Mouse (Mus musculus): Measurements from ENCODE around the gene Tspan3. TPM values are rescaled to one million over a fixed set of nuclear protein-coding genes. Genes with fewer than 3 reads are reported as not detected.

The Tspan3 gene
- polyA plus RNA-seq, 1 experiment from 2014 or later, result 509 TPM

- no peak for ATAC-seq (ENCODE audit: low read depth)
- Histone ChIP-seq H3K4me3 (ENCODE audit: low read depth, low read length) (no peak overlapping the region), H3K9ac (ENCODE audit: low read depth, low read length) (no peak overlapping the region), H3K4me1 (ENCODE audit: control insufficient read depth, insufficient read depth, low read length) (peaks cover 18% of the 10 kb centered on the region), H3K36me3 (ENCODE audit: control insufficient read depth, insufficient read depth, low read length) (no peaks in the 10 kb centered on the region), H3K4me2 (ENCODE audit: low read depth, low read length) (no peak overlapping the region), H3K27me3 (replicated peaks; ENCODE audit: control insufficient read depth, insufficient read depth, low read length) (no peaks in the 10 kb centered on the region), H3K27ac (replicated peaks; ENCODE audit: low read depth, low read length) (no peak overlapping the region), H3K9me3 (ENCODE audit: control insufficient read depth, low read length) (no peaks in the 10 kb centered on the region)
- DNase-seq (ENCODE audit: low spot score), result no peak
- 33% methylated on average over 2 of the region's 2 CpGs for WGBS
Measured at GRCm38 (mm10) chr9:56092102-56092501, 73.2 kb downstream of the Tspan3 start.

GRCm38 (mm10) chr9:56090546-56091225 lies 74.6 kb downstream of the Tspan3 start:
- H3K9me3 ChIP-seq (ENCODE audit: control insufficient read depth, low read length), result no peaks in the 10 kb centered on the region
- peak overlapping the region; percentile 47; the same call in 1 of the 2 replicates for H3K9ac ChIP-seq (ENCODE audit: low read depth, low read length)
- peak overlapping the region; percentile 4; the same call in 1 of the 2 replicates for H3K4me3 ChIP-seq (ENCODE audit: low read depth, low read length)
- no peaks in the 10 kb centered on the region for H3K36me3 ChIP-seq (ENCODE audit: control insufficient read depth, insufficient read depth, low read length)
- no peak for DNase-seq (ENCODE audit: low spot score)
- WGBS, result 56% methylated on average over 5 of the region's 5 CpGs
- peak overlapping the region; percentile 45 for H3K4me2 ChIP-seq (ENCODE audit: low read depth, low read length)
- peaks cover 18% of the 10 kb centered on the region for H3K4me1 ChIP-seq (ENCODE audit: control insufficient read depth, insufficient read depth, low read length)
- no peaks in the 10 kb centered on the region for H3K27me3 ChIP-seq (replicated peaks; ENCODE audit: control insufficient read depth, insufficient read depth, low read length)
- no peak for ATAC-seq (ENCODE audit: low read depth)
- H3K27ac ChIP-seq (replicated peaks; ENCODE audit: low read depth, low read length), result peak overlapping the region; percentile 80

GRCm38 (mm10) chr9:56089778-56090520 lies 75.3 kb downstream of the Tspan3 start, which contains the start of gene Pstpip1:
TSS of gene Pstpip1 (plus strand) at chr9:56089962.
- H3K27me3 ChIP-seq (replicated peaks; ENCODE audit: control insufficient read depth, insufficient read depth, low read length), result no peaks in the 10 kb centered on the region
- H3K4me1 ChIP-seq (ENCODE audit: control insufficient read depth, insufficient read depth, low read length), result peaks cover 18% of the 10 kb centered on the region
- H3K27ac ChIP-seq (replicated peaks; ENCODE audit: low read depth, low read length), result peak within 1 kb of the TSS; percentile 80
- peak within 1 kb of the TSS; percentile 45 for H3K4me2 ChIP-seq (ENCODE audit: low read depth, low read length)
- no peaks in the 10 kb centered on the region for H3K9me3 ChIP-seq (ENCODE audit: control insufficient read depth, low read length)
- peak within 1 kb of the TSS; percentile 47 for H3K9ac ChIP-seq (ENCODE audit: low read depth, low read length)
- peak; percentile 87 for DNase-seq (ENCODE audit: low spot score)
- ATAC-seq (ENCODE audit: low read depth), result peak; percentile 90
- WGBS, result 22% methylated on average over 20 of the region's 22 CpGs
- H3K36me3 ChIP-seq (ENCODE audit: control insufficient read depth, insufficient read depth, low read length), result no peaks in the 10 kb centered on the region
- H3K4me3 ChIP-seq (ENCODE audit: low read depth, low read length), result peak within 1 kb of the TSS; percentile 4; the same call in 1 of the 2 replicates

- H3K4me3 ChIP-seq (ENCODE audit: low read depth, low read length), result no peak overlapping the region
- H3K9ac ChIP-seq (ENCODE audit: low read depth, low read length), result no peak overlapping the region
- peaks cover 18% of the 10 kb centered on the region for H3K4me1 ChIP-seq (ENCODE audit: control insufficient read depth, insufficient read depth, low read length)
- 82% methylated on average over 5 of the region's 5 CpGs for WGBS
- ATAC-seq (ENCODE audit: low read depth), result no peak
- H3K27me3 ChIP-seq (replicated peaks; ENCODE audit: control insufficient read depth, insufficient read depth, low read length), result no peaks in the 10 kb centered on the region
- DNase-seq (ENCODE audit: low spot score), result peak; percentile 65
- no peaks in the 10 kb centered on the region for H3K36me3 ChIP-seq (ENCODE audit: control insufficient read depth, insufficient read depth, low read length)
- no peak overlapping the region for H3K27ac ChIP-seq (replicated peaks; ENCODE audit: low read depth, low read length)
- no peak overlapping the region for H3K4me2 ChIP-seq (ENCODE audit: low read depth, low read length)
- H3K9me3 ChIP-seq (ENCODE audit: control insufficient read depth, low read length), result no peaks in the 10 kb centered on the region
Measured at GRCm38 (mm10) chr9:56086524-56086923, 78.8 kb downstream of the Tspan3 start.

Other genes with a start within 250 kb of the Tspan3 start
- gene Scaper, start 227.4 kb downstream of the Tspan3 start, polyA plus RNA-seq (2014; fragmentation: Nextera tagmentation; extraction: Ambion mirVana), result 12.2 and 14.4 TPM in 2 replicates
- gene 4930563M21Rik, start 154.9 kb downstream of the Tspan3 start, polyA plus RNA-seq (2014; fragmentation: Nextera tagmentation; extraction: Ambion mirVana), result not detected in 2 replicates
- 250 and 274 TPM in 2 replicates for gene Rcn2, start 123.6 kb downstream of the Tspan3 start, polyA plus RNA-seq (2014; fragmentation: Nextera tagmentation; extraction: Ambion mirVana)
- 2.1 and 3.4 TPM in 2 replicates for gene Pstpip1, start 75.5 kb downstream of the Tspan3 start, polyA plus RNA-seq (2014; fragmentation: Nextera tagmentation; extraction: Ambion mirVana)

All from embryonic facial prominence, embryonic 14.5 days (tissue).